Mouse (Mus musculus): Measurements from ENCODE around the gene Dlg2. TPM values are rescaled to one million over a fixed set of nuclear protein-coding genes. Genes with fewer than 3 reads are reported as not detected.

Dlg2 gene
- polyA plus RNA-seq, 1 experiment: 1.3 TPM

- H3K4me3 ChIP-seq (replicated peaks; ENCODE audit: extremely low read depth, low read depth, low read length): no peak overlapping the region
- DNase-seq: no peak
- TF ChIP-seq POLR2A (IDR thresholded peaks at IDR 0.05; ENCODE audit: borderline replicate concordance, extremely low read depth, low read depth, low read length) (no peak), CTCF (IDR thresholded peaks at IDR 0.05; ENCODE audit: insufficient read depth, low read length) (no peak)
- 59% methylated on average over 7 of the region's 7 CpGs for WGBS
- no peaks in the 10 kb centered on the region for H3K4me1 ChIP-seq (ENCODE audit: control insufficient read depth, insufficient read depth, low read length)
Measured at GRCm38 (mm10) chr7:92448782-92449575, 1972.5 kb downstream of the Dlg2 start.

GRCm38 (mm10) chr7:92454176-92454575 is 1977.7 kb downstream of the Dlg2 start:
- WGBS: 61% methylated on average over 2 of the region's 2 CpGs
- no peak overlapping the region for H3K4me3 ChIP-seq (replicated peaks; ENCODE audit: extremely low read depth, low read depth, low read length)
- DNase-seq: no peak
- TF ChIP-seq POLR2A (IDR thresholded peaks at IDR 0.05; ENCODE audit: borderline replicate concordance, extremely low read depth, low read depth, low read length) (no peak), CTCF (IDR thresholded peaks at IDR 0.05; ENCODE audit: insufficient read depth, low read length) (no peak)
- no peaks in the 10 kb centered on the region for H3K4me1 ChIP-seq (ENCODE audit: control insufficient read depth, insufficient read depth, low read length)

DNA sequence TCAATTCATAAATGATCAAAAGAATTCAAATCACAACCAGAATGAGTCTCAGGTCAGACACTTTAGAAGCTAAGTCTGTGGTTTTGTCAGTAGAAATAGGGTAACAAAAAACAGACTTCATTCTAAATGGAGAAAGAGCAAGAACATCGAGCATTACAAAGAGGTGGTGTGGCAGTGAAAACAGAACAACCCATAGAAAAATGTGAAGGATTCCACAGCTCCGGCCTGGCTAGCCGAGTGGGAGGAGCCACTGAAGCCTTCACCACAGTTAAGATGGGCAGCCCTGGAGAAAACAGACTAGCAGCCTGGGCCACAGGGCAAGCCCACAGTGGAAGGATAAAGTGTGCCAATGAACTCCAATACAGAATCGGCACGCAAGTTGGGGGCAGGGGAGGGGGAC is 1979.5 kb downstream of the Dlg2 start:
- Histone ChIP-seq H3K4me1 (ENCODE audit: control insufficient read depth, insufficient read depth, low read length) (no peaks in the 10 kb centered on the region), H3K4me3 (replicated peaks; ENCODE audit: extremely low read depth, low read depth, low read length) (no peak overlapping the region)
- TF ChIP-seq POLR2A (IDR thresholded peaks at IDR 0.05; ENCODE audit: borderline replicate concordance, extremely low read depth, low read depth, low read length) (no peak), CTCF (IDR thresholded peaks at IDR 0.05; ENCODE audit: insufficient read depth, low read length) (no peak)
- DNase-seq: no peak
- 55% methylated on average over 5 of the region's 5 CpGs for WGBS

DNA sequence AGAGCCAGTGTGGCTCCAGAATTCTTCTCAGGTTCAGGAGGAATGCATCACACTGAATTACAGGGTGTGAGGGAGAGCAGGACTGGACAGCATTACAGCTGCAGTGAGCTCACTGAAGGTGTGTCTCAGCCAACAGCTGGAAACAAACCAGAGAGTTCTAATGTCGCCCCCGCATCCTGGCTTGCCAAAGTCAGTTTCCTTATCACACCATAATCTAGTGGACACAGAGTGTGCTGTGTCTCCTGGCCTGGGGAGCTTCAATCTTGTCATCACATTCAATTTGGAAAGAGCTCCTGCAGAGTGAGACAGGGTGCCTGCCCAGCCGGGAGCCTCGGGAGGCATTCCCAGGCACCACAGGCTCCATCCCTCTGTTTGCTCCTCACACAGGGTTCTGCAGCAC is 1981.3 kb downstream of the Dlg2 start:
- Histone ChIP-seq H3K4me3 (replicated peaks; ENCODE audit: extremely low read depth, low read depth, low read length) (no peak overlapping the region), H3K4me1 (ENCODE audit: control insufficient read depth, insufficient read depth, low read length) (no peaks in the 10 kb centered on the region)
- 17% methylated on average over 4 of the region's 4 CpGs for WGBS
- DNase-seq: no peak
- TF ChIP-seq POLR2A (IDR thresholded peaks at IDR 0.05; ENCODE audit: borderline replicate concordance, extremely low read depth, low read depth, low read length) (no peak), CTCF (IDR thresholded peaks at IDR 0.05; ENCODE audit: insufficient read depth, low read length) (no peak)

GRCm38 (mm10) chr7:92458308-92458707 is 1981.8 kb downstream of the Dlg2 start:
- DNase-seq: no peak
- Histone ChIP-seq H3K4me1 (ENCODE audit: control insufficient read depth, insufficient read depth, low read length) (no peaks in the 10 kb centered on the region), H3K4me3 (replicated peaks; ENCODE audit: extremely low read depth, low read depth, low read length) (no peak overlapping the region)
- TF ChIP-seq POLR2A (IDR thresholded peaks at IDR 0.05; ENCODE audit: borderline replicate concordance, extremely low read depth, low read depth, low read length): no peak
- TF ChIP-seq CTCF (IDR thresholded peaks at IDR 0.05; ENCODE audit: insufficient read depth, low read length): no peak
- 65% methylated on average over 4 of the region's 4 CpGs for WGBS

GRCm38 (mm10) chr7:92460578-92460977 is 1984.1 kb downstream of the Dlg2 start:
- H3K4me1 ChIP-seq (ENCODE audit: control insufficient read depth, insufficient read depth, low read length): no peaks in the 10 kb centered on the region
- H3K4me3 ChIP-seq (replicated peaks; ENCODE audit: extremely low read depth, low read depth, low read length): no peak overlapping the region
- no peak for DNase-seq
- TF ChIP-seq POLR2A (IDR thresholded peaks at IDR 0.05; ENCODE audit: borderline replicate concordance, extremely low read depth, low read depth, low read length): no peak
- no peak for TF ChIP-seq CTCF (IDR thresholded peaks at IDR 0.05; ENCODE audit: insufficient read depth, low read length)

DNA sequence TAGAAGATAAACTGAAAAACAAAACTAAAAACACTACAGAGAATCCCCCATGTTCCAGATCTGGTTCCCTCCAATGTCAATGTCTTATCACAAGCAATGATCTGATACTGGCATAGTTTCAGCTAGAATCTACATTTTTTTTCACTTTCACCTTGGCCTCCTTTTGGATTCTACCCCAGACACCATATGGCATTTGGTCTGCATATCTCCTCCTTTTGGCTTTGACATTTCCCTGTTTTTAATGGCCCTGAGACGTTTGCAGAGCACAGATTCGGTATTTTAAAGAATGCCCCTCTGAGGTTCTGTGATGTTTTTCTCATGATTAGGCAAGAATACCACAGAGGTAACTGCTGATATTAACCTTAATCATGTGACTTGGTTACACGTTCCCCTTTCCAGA is 1984.8 kb downstream of the Dlg2 start:
- H3K4me3 ChIP-seq (replicated peaks; ENCODE audit: extremely low read depth, low read depth, low read length): no peak overlapping the region
- H3K4me1 ChIP-seq (ENCODE audit: control insufficient read depth, insufficient read depth, low read length): no peaks in the 10 kb centered on the region
- DNase-seq: no peak
- WGBS: 58% methylated on average over 3 of the region's 3 CpGs
- TF ChIP-seq CTCF (IDR thresholded peaks at IDR 0.05; ENCODE audit: insufficient read depth, low read length) (no peak), POLR2A (IDR thresholded peaks at IDR 0.05; ENCODE audit: borderline replicate concordance, extremely low read depth, low read depth, low read length) (no peak)

- H3K4me1 ChIP-seq (ENCODE audit: control insufficient read depth, insufficient read depth, low read length): no peaks in the 10 kb centered on the region
- no peak overlapping the region for H3K4me3 ChIP-seq (replicated peaks; ENCODE audit: extremely low read depth, low read depth, low read length)
- DNase-seq: no peak
- WGBS: 42% methylated on average over 2 of the region's 2 CpGs
- TF ChIP-seq POLR2A (IDR thresholded peaks at IDR 0.05; ENCODE audit: borderline replicate concordance, extremely low read depth, low read depth, low read length) (no peak), CTCF (IDR thresholded peaks at IDR 0.05; ENCODE audit: insufficient read depth, low read length) (no peak)
Measured at GRCm38 (mm10) chr7:92463080-92463877, 1986.8 kb downstream of the Dlg2 start.

GRCm38 (mm10) chr7:92464290-92464689 is 1987.8 kb downstream of the Dlg2 start:
- Histone ChIP-seq H3K4me3 (replicated peaks; ENCODE audit: extremely low read depth, low read depth, low read length) (no peak overlapping the region), H3K4me1 (ENCODE audit: control insufficient read depth, insufficient read depth, low read length) (no peaks in the 10 kb centered on the region)
- TF ChIP-seq POLR2A (IDR thresholded peaks at IDR 0.05; ENCODE audit: borderline replicate concordance, extremely low read depth, low read depth, low read length): no peak
- no peak for DNase-seq
- 50% methylated on average over 2 of the region's 2 CpGs for WGBS

GRCm38 (mm10) chr7:92479143-92479542 is 2002.7 kb downstream of the Dlg2 start:
- Histone ChIP-seq H3K4me3 (replicated peaks; ENCODE audit: extremely low read depth, low read depth, low read length) (no peak overlapping the region), H3K4me1 (ENCODE audit: control insufficient read depth, insufficient read depth, low read length) (no peaks in the 10 kb centered on the region)
- DNase-seq: no peak
- TF ChIP-seq POLR2A (IDR thresholded peaks at IDR 0.05; ENCODE audit: borderline replicate concordance, extremely low read depth, low read depth, low read length) (no peak), CTCF (IDR thresholded peaks at IDR 0.05; ENCODE audit: insufficient read depth, low read length) (no peak)
- WGBS: 55% methylated on average over 1 of the region's 1 CpGs
